Mouse (Mus musculus) skeletal muscle tissue, postnatal 0 days (tissue): ENCODE measurements around the gene Dapk1. TPM values are rescaled to one million over a fixed set of nuclear protein-coding genes. Genes with fewer than 3 reads are reported as not detected.

Experiments
- polyA plus RNA-seq: library from polyadenylated mRNA; unstranded; fragments of >200 nt; fragmentation: Nextera tagmentation; extraction: Ambion mirVana; gene quantifications from 2 replicates; pipeline ENCODE4 v1.2.1, GENCODE M21; 2015

Dapk1 gene
- 10.5 and 15.3 TPM in 2 replicates for polyA plus RNA-seq

GRCm38 (mm10) chr13:60601436-60602415 lies at the start of gene Dapk1:
Dapk1 (plus strand) TSS chr13:60601947.

GRCm38 (mm10) chr13:60786264-60786663 lies 184.5 kb downstream of the Dapk1 start, which contains the start of gene BC051665:
BC051665 (minus strand) TSS chr13:60786364.

DNA sequence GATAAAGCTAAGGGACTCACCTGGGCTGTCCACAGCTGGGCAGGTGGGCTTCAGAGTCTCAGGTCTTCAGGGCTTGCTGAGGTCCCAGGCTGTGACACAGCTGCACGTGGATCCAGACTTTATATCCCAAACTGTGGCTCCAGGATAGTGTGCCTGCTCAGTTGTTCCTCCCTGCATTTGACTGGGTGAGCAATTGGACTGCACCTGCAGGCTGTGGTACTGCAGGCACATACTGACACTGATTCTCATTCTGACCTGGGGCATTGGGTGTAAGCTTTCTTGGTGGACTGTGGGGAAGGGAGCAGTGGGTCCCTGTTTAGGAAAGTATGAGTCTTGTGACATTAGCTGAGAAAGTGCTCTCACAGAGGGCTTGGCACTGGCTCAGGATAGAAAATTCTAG lies 201.0 kb downstream of the Dapk1 start, which contains the start of gene Ctsll3:
TSS of gene Ctsll3 (minus strand) at position 101 of the 400 bp plus-strand sequence.

Other genes with a start within 250 kb of the Dapk1 start
- not detected in 2 replicates for gene BC051665, start 184.4 kb downstream of the Dapk1 start, polyA plus RNA-seq
- not detected in 2 replicates for gene Ctsll3, start 200.9 kb downstream of the Dapk1 start, polyA plus RNA-seq